Mouse (Mus musculus): ENCODE measurements at regions not wholly inside any gene's neighbourhood (a gene's known extent, or its start where the extent isn't known, plus 50 kb on each side); places are given as distances from the start of the nearest gene placed in this dataset.
"Not testable (repeated sequence)": the region's sequence is repeated elsewhere in the genome, so short reads cannot be mapped to it uniquely, and the experiment has no call there.

GRCm38 (mm10) chr3:22285904-22286303 is 209.5 kb downstream of the Tbl1xr1 start:
- no peak for DNase-seq

GRCm38 (mm10) chr3:22293466-22293865 is 217.0 kb downstream of the Tbl1xr1 start:
- DNase-seq: no peak

- not testable (repeated sequence) for DNase-seq
These were observed 217.6 kb downstream of the Tbl1xr1 start for GRCm38 (mm10) chr3:22294081-22294480.

DNA sequence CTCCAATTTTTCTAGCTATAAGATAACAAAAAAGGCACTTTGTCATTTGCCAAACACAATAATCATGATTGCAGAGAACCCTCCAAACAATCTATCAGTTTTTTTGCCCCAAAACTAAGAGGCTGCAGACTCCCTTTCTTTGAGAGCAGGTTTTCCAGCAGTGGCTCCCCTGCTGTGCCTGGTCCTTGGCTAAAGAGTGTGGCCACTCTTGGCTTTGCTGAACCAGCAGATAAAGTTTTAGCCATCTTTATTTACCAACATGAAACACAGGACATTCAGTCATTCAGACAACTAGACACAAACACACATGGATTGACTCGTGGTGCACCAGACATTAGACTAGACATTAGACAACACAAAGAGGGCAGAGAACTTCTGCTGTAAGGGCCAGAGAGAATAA is 220.5 kb downstream of the Tbl1xr1 start:
- DNase-seq: not testable (repeated sequence)

DNA sequence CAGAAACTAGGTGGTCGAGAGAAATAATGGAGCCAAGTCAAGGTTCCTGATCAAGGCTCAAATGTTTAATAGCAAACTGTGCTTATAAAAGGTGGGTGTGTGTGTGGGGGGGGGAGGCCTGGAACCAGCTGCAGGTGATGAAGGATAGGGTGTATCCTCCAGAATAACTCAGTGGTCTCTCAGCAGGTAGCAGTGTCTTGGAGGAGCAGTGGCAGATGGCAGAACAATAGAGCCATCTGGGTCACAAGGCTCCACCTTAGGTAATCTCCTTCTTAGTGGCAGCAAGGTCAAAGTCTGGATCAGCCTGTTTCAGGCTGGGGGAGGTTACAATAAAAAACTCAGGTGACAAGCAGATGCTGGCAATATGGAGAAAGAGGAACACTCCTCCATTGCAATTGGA is 221.4 kb downstream of the Tbl1xr1 start:
- DNase-seq: not testable (repeated sequence)

DNA sequence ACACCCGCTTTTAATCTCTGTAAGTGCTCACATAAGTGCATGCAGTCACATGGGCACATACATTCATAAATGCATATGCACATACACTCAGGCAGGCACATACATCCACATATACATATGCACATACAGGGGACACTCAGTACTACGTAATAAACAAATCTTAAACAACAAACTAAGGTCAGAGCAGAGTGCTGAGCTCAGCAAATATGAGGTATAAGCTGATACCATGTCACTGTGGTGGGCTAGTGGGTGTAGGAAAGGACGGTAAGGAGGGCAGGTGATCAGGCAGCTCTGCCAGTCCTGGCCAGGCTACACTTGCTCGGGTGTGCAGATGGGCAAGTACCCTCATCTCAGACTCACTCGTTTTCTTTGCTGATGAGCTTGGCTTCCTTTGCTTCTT is 224.1 kb downstream of the Tbl1xr1 start:
- DNase-seq: no peak

DNA sequence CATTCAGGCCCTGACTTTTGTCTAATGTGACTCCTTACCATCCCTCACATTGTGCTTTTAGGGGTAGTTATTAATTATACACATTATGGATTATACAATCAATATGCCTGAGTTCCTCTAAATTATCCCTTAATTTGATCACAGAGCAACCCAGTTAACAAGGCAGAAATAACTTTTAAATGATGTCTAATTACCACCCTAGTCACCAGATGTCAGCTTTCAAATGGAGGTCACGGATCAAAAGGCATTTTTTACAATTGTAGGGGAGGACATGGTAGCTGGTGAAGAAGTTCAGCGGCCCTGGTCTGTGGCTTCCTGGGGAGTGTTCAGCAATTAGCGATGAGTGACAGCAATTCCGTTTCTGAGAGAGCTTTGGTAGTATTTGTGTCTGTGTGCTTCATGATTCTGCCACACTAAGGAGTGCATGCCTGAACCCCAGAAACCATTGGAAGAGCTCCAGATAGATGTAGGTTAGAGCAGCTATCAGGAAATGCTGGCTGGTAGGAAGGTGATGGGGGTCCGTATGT is 225.6 kb downstream of the Tbl1xr1 start:
- DNase-seq: no peak

- DNase-seq: no peak
These were observed 227.7 kb downstream of the Tbl1xr1 start for GRCm38 (mm10) chr3:22304145-22304544.

DNA sequence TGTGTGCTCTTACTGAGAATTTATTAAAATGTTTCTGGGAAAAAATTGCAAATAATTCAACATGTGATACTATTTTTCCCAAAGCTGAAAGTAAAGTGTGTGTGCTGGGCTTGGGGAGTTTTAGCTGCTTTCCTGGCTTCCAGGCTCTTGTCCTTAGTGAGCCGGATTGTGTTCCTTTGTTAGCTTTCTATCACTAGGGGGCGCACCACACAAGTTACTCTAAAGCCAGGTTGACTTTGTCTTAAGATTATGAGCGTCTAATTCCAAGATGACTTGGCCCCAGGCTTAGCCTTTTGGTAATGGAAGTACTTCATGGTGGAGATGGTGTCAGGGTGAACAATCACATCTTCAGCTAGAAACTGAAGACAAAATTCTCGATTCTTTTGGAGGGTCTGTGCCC is 230.2 kb downstream of the Tbl1xr1 start:
- peak; percentile 10 for DNase-seq

DNA sequence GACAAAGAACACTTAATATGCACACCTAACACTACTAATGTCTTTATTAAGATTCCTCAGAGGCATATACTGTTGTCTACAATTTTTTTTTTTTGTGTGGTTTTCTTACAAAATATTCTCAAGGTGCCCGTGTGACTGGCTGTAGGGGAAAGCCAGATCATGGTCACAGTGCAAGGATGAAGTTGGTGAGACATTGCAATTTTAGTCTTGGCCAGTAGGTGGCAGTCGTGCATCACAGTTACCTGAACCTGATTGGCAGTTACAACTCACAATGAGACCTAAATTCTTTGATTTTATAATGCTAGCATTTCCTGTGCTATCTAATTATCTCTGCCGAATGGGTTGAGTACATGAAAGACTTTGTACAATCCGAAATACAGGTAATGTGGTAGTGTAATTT is 232.5 kb downstream of the Tbl1xr1 start:
- DNase-seq: peak; percentile 63

DNA sequence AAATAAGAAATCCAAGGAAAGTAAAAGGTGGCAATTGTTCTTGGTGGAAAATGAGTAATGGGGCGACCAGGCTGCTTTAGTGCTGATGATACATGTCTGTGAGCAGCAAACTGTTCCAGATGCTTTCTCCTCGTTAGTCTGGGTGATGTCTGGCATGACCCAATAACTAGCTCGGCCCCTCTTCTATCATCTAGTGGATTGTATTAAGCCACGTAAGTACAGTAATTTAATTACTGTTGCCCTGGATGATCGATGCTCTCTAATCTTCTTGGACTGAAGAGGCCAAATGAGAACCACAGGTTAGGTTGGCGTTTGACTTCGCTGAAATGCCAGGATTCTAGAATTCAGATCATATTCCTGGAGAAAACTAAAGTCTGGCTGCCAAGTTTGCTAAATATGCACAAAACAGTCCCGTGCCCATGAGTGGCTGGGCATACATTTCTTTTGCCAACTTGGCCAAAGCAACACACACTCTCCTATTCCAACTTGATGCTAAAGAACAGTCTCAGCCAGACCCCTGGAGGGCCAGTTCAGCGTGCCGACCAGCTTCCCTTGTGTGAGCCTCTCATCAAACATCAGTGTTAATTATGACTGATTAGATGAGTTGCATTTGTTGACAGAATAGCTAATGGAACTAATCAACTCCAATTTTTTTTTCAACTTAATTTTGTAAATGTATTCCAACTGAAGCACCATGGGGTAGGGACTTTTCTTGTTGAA is 240.2 kb downstream of the Tbl1xr1 start:
- DNase-seq: no peak

GRCm38 (mm10) chr3:22320425-22320824 is 244.0 kb downstream of the Tbl1xr1 start:
- not testable (repeated sequence) for DNase-seq

GRCm38 (mm10) chr3:22331240-22331639 is 254.8 kb downstream of the Tbl1xr1 start:
- DNase-seq: no peak

All from lung, postnatal 10 days (tissue).